Mouse (Mus musculus) CH12.LX (cell line): ENCODE results near the gene Qpctl. TPM values are rescaled to one million over a fixed set of nuclear protein-coding genes. Genes with fewer than 3 reads are reported as not detected.

Experiments
- DNase-seq: peaks from one replicate; pipeline ENCODE4 v3.0.0-alpha.2; 2013; ENCODE audit errors: extremely low read depth
- H3K27ac ChIP-seq: 2 replicates; pipeline ENCODE4 v1.5.1; 2012; ENCODE audit warnings: low read depth, mild to moderate bottlenecking, control low read depth, moderate library complexity; ENCODE audit not compliant: insufficient read depth
- H3K27me3 ChIP-seq: replicated peaks from 2 replicates; pipeline ENCODE3; 2012; ENCODE audit warnings: inconsistent platforms
- H3K36me3 ChIP-seq, 2 experiments: replicated peaks in 1 of 2; 2 replicates each; pipeline versions ENCODE3 to v1.6.1; 2012; ENCODE audit warnings: inconsistent platforms in 1 of 2, low read length in 1 of 2, mild to moderate bottlenecking in 1 of 2, mixed read lengths in 1 of 2, moderate library complexity in 1 of 2; ENCODE audit not compliant: control insufficient read depth in 1 of 2, insufficient read depth in 1 of 2
- H3K4me1 ChIP-seq, 2 experiments: 2 replicates each; pipeline ENCODE4 v1.6.1; 2012; ENCODE audit warnings: inconsistent platforms in 1 of 2, moderate library complexity in 1 of 2; ENCODE audit not compliant: insufficient read depth in 2 of 2, control insufficient read depth in 1 of 2
- H3K4me2 ChIP-seq: 2 replicates; pipeline ENCODE4 v1.6.1; 2012; ENCODE audit warnings: low read depth, mild to moderate bottlenecking, control low read depth; ENCODE audit not compliant: poor library complexity, insufficient read depth, severe bottlenecking
- H3K4me3 ChIP-seq, 3 experiments: fragments of 150-350 bp in 1 of 3; sonication (generic) in 1 of 3; replicated peaks in 1 of 3; 2 replicates each; pipeline versions ENCODE3 to v1.5.1; 2011 to 2012; ENCODE audit warnings: low read depth in 2 of 3, low read length in 2 of 3, mild to moderate bottlenecking in 2 of 3, moderate library complexity in 2 of 3, control low read depth in 1 of 3, improper control_type of control experiment in 1 of 3, inconsistent platforms in 1 of 3, mixed read lengths in 1 of 3; ENCODE audit not compliant: poor library complexity in 1 of 3
- H3K79me2 ChIP-seq: replicated peaks from 2 replicates; pipeline ENCODE4 v1.6.1; 2012; ENCODE audit warnings: mild to moderate bottlenecking, moderate library complexity; ENCODE audit not compliant: control insufficient read depth, poor library complexity, insufficient read depth, severe bottlenecking; ENCODE audit errors: extremely low read depth
- H3K9ac ChIP-seq: 2 replicates; pipeline ENCODE4 v1.6.1; 2012; ENCODE audit warnings: low read depth, mild to moderate bottlenecking, control low read depth, moderate library complexity; ENCODE audit not compliant: insufficient read depth
- H3K9me3 ChIP-seq: replicated peaks from 2 replicates; pipeline ENCODE3; 2012; ENCODE audit warnings: low read length, inconsistent platforms, mixed read lengths
- BHLHE40 ChIP-seq: IDR thresholded peaks from 2 replicates; pipeline ENCODE4 v1.6.1; 2011; ENCODE audit warnings: mild to moderate bottlenecking, low read depth, low read length, improper control_type of control experiment
- CHD1 ChIP-seq: IDR thresholded peaks from 2 replicates; pipeline ENCODE4 v1.6.1; 2012; ENCODE audit warnings: low read depth, low read length, improper control_type of control experiment, inconsistent platforms
- CTCF ChIP-seq, 2 experiments: IDR thresholded peaks in 1 of 2; conservative IDR thresholded peaks in 1 of 2; 2 replicates each; pipeline ENCODE4 v1.5.1; 2011 to 2012; ENCODE audit warnings: low read depth in 2 of 2, low read length in 2 of 2, improper control_type of control experiment in 1 of 2, inconsistent platforms in 1 of 2, mild to moderate bottlenecking in 1 of 2, moderate library complexity in 1 of 2
- ELF1 ChIP-seq: IDR thresholded peaks from 2 replicates; pipeline ENCODE4 v1.6.1; 2014; ENCODE audit warnings: low read depth, mild to moderate bottlenecking, inconsistent platforms, low read length, improper control_type of control experiment
- EP300 ChIP-seq: IDR thresholded peaks from 2 replicates; pipeline ENCODE4 v1.6.1; 2011; ENCODE audit warnings: low read length, improper control_type of control experiment
- JUND ChIP-seq: conservative IDR thresholded peaks from 2 replicates; pipeline ENCODE4 v1.6.1; 2011; ENCODE audit warnings: low read depth, low read length, improper control_type of control experiment
- MAFK ChIP-seq: IDR thresholded peaks from 2 replicates; pipeline ENCODE4 v1.6.1; 2011; ENCODE audit warnings: low read length, improper control_type of control experiment; ENCODE audit not compliant: insufficient replicate concordance
- MAX ChIP-seq: IDR thresholded peaks from 2 replicates; pipeline ENCODE4 v1.6.1; 2011; ENCODE audit warnings: low read length, improper control_type of control experiment
- MAZ ChIP-seq: IDR thresholded peaks from 2 replicates; pipeline ENCODE4 v1.6.1; 2012; ENCODE audit warnings: low read depth, mild to moderate bottlenecking, inconsistent platforms, low read length, improper control_type of control experiment, moderate library complexity
- MEF2A ChIP-seq: IDR thresholded peaks from 2 replicates; pipeline ENCODE4 v1.6.1; 2014; ENCODE audit warnings: low read depth, mild to moderate bottlenecking, inconsistent platforms, low read length, improper control_type of control experiment, borderline replicate concordance
- MXI1 ChIP-seq: IDR thresholded peaks from 2 replicates; pipeline ENCODE4 v1.6.1; 2011; ENCODE audit warnings: mild to moderate bottlenecking, low read depth, low read length, improper control_type of control experiment
- NELFE ChIP-seq: IDR thresholded peaks from 2 replicates; pipeline ENCODE4 v1.6.1; 2011; ENCODE audit warnings: low read depth, low read length, improper control_type of control experiment
- NRF1 ChIP-seq: IDR thresholded peaks from 2 replicates; pipeline ENCODE4 v1.6.1; 2014; ENCODE audit warnings: low read depth, mild to moderate bottlenecking, inconsistent platforms, low read length, improper control_type of control experiment, moderate library complexity
- PAX5 ChIP-seq: IDR thresholded peaks from 2 replicates; pipeline ENCODE4 v1.6.1; 2012; ENCODE audit warnings: low read length, inconsistent platforms, mixed read lengths
- POLR2A ChIP-seq: IDR thresholded peaks from 2 replicates; pipeline ENCODE4 v1.6.1; 2011; ENCODE audit warnings: low read depth, mild to moderate bottlenecking, improper control_type of control experiment, low read length
- RAD21 ChIP-seq: IDR thresholded peaks from 2 replicates; pipeline ENCODE4 v1.6.1; 2011; ENCODE audit warnings: low read depth, mild to moderate bottlenecking, low read length, improper control_type of control experiment, moderate library complexity
- SIN3A ChIP-seq: IDR thresholded peaks from 2 replicates; pipeline ENCODE4 v1.6.1; 2012; ENCODE audit warnings: low read length, improper control_type of control experiment, inconsistent platforms
- UBTF ChIP-seq: IDR thresholded peaks from 2 replicates; pipeline ENCODE4 v1.6.1; 2012; ENCODE audit warnings: low read depth, mild to moderate bottlenecking, inconsistent platforms, low read length, improper control_type of control experiment, moderate library complexity
- USF1 ChIP-seq: IDR thresholded peaks from 2 replicates; pipeline ENCODE4 v1.6.1; 2014; ENCODE audit warnings: low read depth, mild to moderate bottlenecking, inconsistent platforms, low read length, improper control_type of control experiment
- USF2 ChIP-seq: conservative IDR thresholded peaks from 2 replicates; pipeline ENCODE4 v1.6.1; 2011; ENCODE audit warnings: low read depth, low read length, improper control_type of control experiment
- ZC3H11A ChIP-seq: IDR thresholded peaks from 2 replicates; pipeline ENCODE4 v1.6.1; 2012; ENCODE audit warnings: low read depth, mild to moderate bottlenecking, inconsistent platforms, low read length, improper control_type of control experiment
- ZMIZ1 ChIP-seq: IDR thresholded peaks from 2 replicates; pipeline ENCODE4 v1.6.1; 2012; ENCODE audit warnings: low read depth, mild to moderate bottlenecking, inconsistent platforms, low read length, improper control_type of control experiment
- dilution Hi-C: fragments of 300-500 bp; cut with MboI; formaldehyde crosslinking; loops from 2 replicates; pipeline ENCODE4 v1.14.3; 2020; ENCODE audit warnings: low sequenced_read_pairs; ENCODE audit not compliant: extremely low pct_unique_long_range_greater_than_20kb, extremely low pct_ligation_motif_present
- in situ Hi-C: fragments of 300-500 bp; cut with MboI; formaldehyde crosslinking; loops from 3 replicates; pipeline ENCODE4 v1.14.3; 2019; ENCODE audit warnings: low sequenced_read_pairs, low pct_ligation_motif_present, low pct_unique_long_range_greater_than_20kb, mixed read lengths
- polyA plus RNA-seq: library from polyadenylated mRNA; unstranded; fragments of >175 nt; gene quantifications from 2 replicates; pipeline ENCODE4 v1.2.1, GENCODE M21; 2012; ENCODE audit warnings: low read depth; ENCODE audit not compliant: insufficient read length
- total RNA-seq, 2 experiments: library from RNA; depleted of rRNA; stranded (reverse); fragments of 300-350 nt in 1 of 2; fragments of >200 nt in 1 of 2; gene quantifications; 2 replicates each; pipeline ENCODE4 v1.2.3; 2012 to 2014

Gene Qpctl
- total and polyA plus RNA-seq, 3 experiments = 5.2 to 9.8 (median 9.6) TPM

DNA sequence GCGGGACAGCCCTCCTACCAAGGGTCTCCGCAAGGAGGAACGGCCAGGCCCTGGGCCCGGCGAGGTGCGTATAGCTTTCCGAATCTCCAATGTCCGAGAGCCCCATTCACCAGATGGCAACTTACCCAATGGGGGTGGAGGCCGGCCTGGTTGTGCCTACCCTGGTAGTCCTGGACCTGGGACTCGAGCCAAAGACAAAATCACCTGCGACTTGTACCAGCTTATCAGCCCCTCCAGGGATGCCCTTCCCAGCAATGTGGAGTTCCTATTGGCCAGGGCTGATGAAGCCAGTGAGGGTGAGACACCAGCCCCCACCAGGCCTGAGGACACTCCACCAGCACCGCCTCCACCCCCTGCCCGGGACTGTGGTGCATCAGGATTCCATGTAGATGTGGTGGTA is 12.9 kb downstream of the Qpctl start:
- Histone ChIP-seq H3K4me1 (peaks cover 0 to 32% of the 10 kb centered on the region in 2 experiments; a peak in 2 of 4 replicates), H3K36me3 (peaks cover 46 to 79% of the 10 kb centered on the region in 2 experiments), H3K4me2 (no peak overlapping the region), H3K27ac (no peak overlapping the region), H3K79me2 (peaks cover 9% of the 10 kb centered on the region; the same call in 1 of the 2 replicates), H3K27me3 (no peaks in the 10 kb centered on the region), H3K9me3 (no peaks in the 10 kb centered on the region), H3K9ac (no peak overlapping the region), H3K4me3 (no peak overlapping the region)
- in situ Hi-C loops (no loop called here), dilution Hi-C loops (no loop called here)
- no peak for DNase-seq
- no peak for TF ChIP-seq PAX5
- TF ChIP-seq RAD21 = no peak

DNA sequence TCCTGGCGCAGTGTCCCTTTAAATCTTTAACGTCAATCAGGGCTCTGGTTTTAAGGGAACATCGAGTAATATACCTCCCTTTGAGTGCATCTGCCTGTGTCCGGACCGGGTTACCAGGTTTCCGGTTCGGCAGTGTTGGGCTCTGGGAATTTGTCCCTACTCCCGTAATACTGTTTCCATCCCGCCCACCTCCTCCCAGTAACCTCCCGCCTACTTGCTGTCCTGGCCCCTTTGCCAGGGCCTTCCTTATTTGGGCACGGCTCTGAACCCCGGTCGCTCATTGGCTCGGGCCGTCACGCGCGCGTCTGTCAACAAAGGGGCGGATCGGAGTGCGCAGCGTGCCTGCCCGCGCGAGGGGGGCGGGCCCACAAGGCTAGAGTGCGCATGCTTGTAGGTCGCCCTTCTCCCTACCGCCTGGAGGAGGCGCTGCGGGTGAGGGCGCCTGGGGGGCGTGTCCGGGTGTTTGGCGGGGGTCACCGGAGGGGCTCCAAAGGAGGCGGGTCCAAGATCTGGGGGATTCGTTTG is 17.7 kb downstream of the Qpctl start:
- Histone ChIP-seq H3K27me3 (no peaks in the 10 kb centered on the region), H3K9me3 (no peaks in the 10 kb centered on the region), H3K9ac (no peak overlapping the region), H3K27ac (no peak overlapping the region), H3K79me2 (peaks cover 9% of the 10 kb centered on the region; the same call in 1 of the 2 replicates), H3K4me3 (peak overlapping the region; percentile 12 to 44 (median 41)), H3K36me3 (peaks cover 28 to 67% of the 10 kb centered on the region in 2 experiments), H3K4me1 (peaks cover 0 to 28% of the 10 kb centered on the region in 2 experiments; a peak in 2 of 4 replicates), H3K4me2 (peak overlapping the region; percentile 54)
- dilution Hi-C loops (no loop called here), in situ Hi-C loops (no loop called here)
- TF ChIP-seq BHLHE40 = peak; percentile 94
- peak; percentile 78 for TF ChIP-seq USF1
- TF ChIP-seq NRF1 = peak; percentile 84
- TF ChIP-seq ELF1 = peak; percentile 45; the same call in 1 of the 2 replicates
- TF ChIP-seq POLR2A = 0 out of 2 replicates have a peak, but pooled peaks have one; percentile 17
- no peak for TF ChIP-seq ZC3H11A
- TF ChIP-seq CHD1 = no peak
- TF ChIP-seq JUND = no peak
- TF ChIP-seq MAX = peak; percentile 78; the same call in 1 of the 2 replicates
- peak in 1 of 2 experiments; percentile 61; a peak in 2 of 4 replicates for TF ChIP-seq CTCF (conservative IDR thresholded peaks at IDR 0.05 in 1 of 2, IDR thresholded peaks at IDR 0.05 in 1 of 2; ENCODE audit: low read depth in 2 of 2, low read length in 2 of 2)
- TF ChIP-seq EP300 = no peak
- peak; percentile 54 for TF ChIP-seq USF2
- TF ChIP-seq UBTF = no peak
- TF ChIP-seq MXI1 = peak; percentile 91
- TF ChIP-seq NELFE = no peak
- no peak for TF ChIP-seq MAZ
- TF ChIP-seq MEF2A = no peak
- TF ChIP-seq MAFK = no peak
- peak; percentile 82; the same call in 1 of the 2 replicates for TF ChIP-seq SIN3A
- no peak for TF ChIP-seq ZMIZ1
- TF ChIP-seq PAX5 = no peak
- peak; percentile 93 for DNase-seq
